Mouse (Mus musculus): ENCODE measurements around the gene Mrps30.
"Not testable (repeated sequence)": the region's sequence is repeated elsewhere in the genome, so short reads cannot be mapped to it uniquely, and the experiment has no call there.

The Mrps30 gene

GRCm38 (mm10) chr13:118386511-118387447, at the start of gene Mrps30, which contains the start of gene B430218F22Rik:
Gene Mrps30 (minus strand): TSS chr13:118387252.
Gene B430218F22Rik (plus strand): TSS chr13:118386630.
- DNase-seq (ENCODE audit: low spot score in 2 of 2): peak; percentile 93 to 96

GRCm38 (mm10) chr13:118420847-118421246, 33.8 kb upstream of the Mrps30 start:
- DNase-seq (ENCODE audit: low spot score in 2 of 2): no peak

- no peak for DNase-seq (ENCODE audit: low spot score in 2 of 2)
Observed at GRCm38 (mm10) chr13:118420408-118420807, 33.4 kb upstream of the Mrps30 start.

- no peak for DNase-seq (ENCODE audit: low spot score in 2 of 2)
Observed at GRCm38 (mm10) chr13:118418163-118418562, 31.1 kb upstream of the Mrps30 start.

- no peak for DNase-seq (ENCODE audit: low spot score in 2 of 2)
Observed at GRCm38 (mm10) chr13:118411297-118411992, 24.4 kb upstream of the Mrps30 start.

GRCm38 (mm10) chr13:118403544-118403943, 16.5 kb upstream of the Mrps30 start:
- DNase-seq (ENCODE audit: low spot score in 2 of 2): no peak

- no peak for DNase-seq (ENCODE audit: low spot score in 2 of 2)
Observed at GRCm38 (mm10) chr13:118400340-118400739, 13.3 kb upstream of the Mrps30 start.

- no peak for DNase-seq (ENCODE audit: low spot score in 2 of 2)
Observed at GRCm38 (mm10) chr13:118395803-118396202, 8.8 kb upstream of the Mrps30 start.

GRCm38 (mm10) chr13:118387448-118387801, 373 bp upstream of the Mrps30 start:
- DNase-seq (ENCODE audit: low spot score in 2 of 2): not testable (repeated sequence)

GRCm38 (mm10) chr13:118380381-118380780, 6.7 kb downstream of the Mrps30 start:
- no peak for DNase-seq (ENCODE audit: low spot score in 2 of 2)

- peak; percentile 41 to 71 for DNase-seq (ENCODE audit: low spot score in 2 of 2)
Observed at GRCm38 (mm10) chr13:118379155-118379554, 7.9 kb downstream of the Mrps30 start.

GRCm38 (mm10) chr13:118372871-118373270, 14.2 kb downstream of the Mrps30 start:
- no peak for DNase-seq (ENCODE audit: low spot score in 2 of 2)

GRCm38 (mm10) chr13:118365774-118366173, 21.3 kb downstream of the Mrps30 start:
- no peak for DNase-seq (ENCODE audit: low spot score in 2 of 2)

GRCm38 (mm10) chr13:118363342-118363741, 23.7 kb downstream of the Mrps30 start:
- no peak for DNase-seq (ENCODE audit: low spot score in 2 of 2)

- no peak for DNase-seq (ENCODE audit: low spot score in 2 of 2)
Observed at GRCm38 (mm10) chr13:118350870-118351269, 36.2 kb downstream of the Mrps30 start.

- no peak for DNase-seq (ENCODE audit: low spot score in 2 of 2)
Observed at GRCm38 (mm10) chr13:118350257-118350656, 36.8 kb downstream of the Mrps30 start.
